Mouse (Mus musculus) embryonic fibroblast, embryonic 13.5 days (primary cell): ENCODE measurements around the gene Dcaf4.

Source experiments
- CTCF ChIP-seq: IDR thresholded peaks from 2 replicates; pipeline ENCODE4 v1.5.1; 2011; ENCODE audit warnings: mild to moderate bottlenecking, control low read depth, low read length, moderate library complexity, borderline replicate concordance; ENCODE audit not compliant: insufficient read depth
- POLR2A ChIP-seq: IDR thresholded peaks from 2 replicates; pipeline ENCODE4 v1.6.1; 2011; ENCODE audit warnings: low read depth, mild to moderate bottlenecking, control low read depth, low read length, moderate library complexity

GRCm38 (mm10) chr12:83521083-83521482 is 817 bp downstream of the Dcaf4 start:
- TF ChIP-seq POLR2A: no peak
- no peak for TF ChIP-seq CTCF
